Mouse (Mus musculus): ENCODE data around the gene 3110082J24Rik. TPM values are rescaled to one million over a fixed set of nuclear protein-coding genes. Genes with fewer than 3 reads are reported as not detected.

3110082J24Rik gene
- total RNA-seq (2012; rRNA removed), result not detected in 2 replicates
- not detected for polyA plus RNA-seq (2012; ENCODE audit: insufficient read depth in 1 of 2, insufficient read length in 2 of 2, low read depth in 1 of 2, low replicate concordance in 2 of 2, missing spikeins in 1 of 2)

DNA sequence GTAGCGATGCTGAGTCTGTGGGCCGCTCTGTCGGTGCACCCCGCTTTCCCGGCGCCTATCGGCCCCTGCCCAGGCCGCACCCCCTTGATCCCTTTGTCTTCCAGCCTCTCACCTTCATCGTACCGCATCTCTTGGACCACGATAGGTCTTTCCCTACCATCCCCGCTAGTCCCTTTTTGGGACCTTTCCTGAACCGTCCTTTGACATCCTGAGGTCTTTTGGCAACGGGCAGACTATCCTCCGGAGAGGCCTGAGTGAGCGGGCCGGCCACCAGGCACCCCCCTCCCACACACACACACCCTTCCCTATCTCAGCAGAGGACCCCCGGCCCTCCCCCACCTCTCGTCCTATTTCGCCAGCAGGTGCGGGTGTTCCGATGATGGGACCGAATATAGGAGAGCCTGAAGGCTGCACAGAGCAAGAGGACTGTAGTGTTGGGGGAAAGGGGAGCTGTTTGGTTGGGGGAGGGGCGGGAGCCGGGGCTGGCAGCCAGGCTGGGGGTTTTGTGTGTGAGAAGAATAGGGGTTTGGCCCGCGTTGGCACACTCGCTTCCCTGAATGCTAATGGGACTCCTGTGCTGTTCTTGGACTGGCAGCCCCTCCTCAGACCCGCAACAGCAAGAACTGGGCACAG, at the start of gene 3110082J24Rik:
Gene 3110082J24Rik (minus strand): TSS at position 419 of the 633 bp plus-strand sequence.
- no peak for DNase-seq (ENCODE audit: low read depth, low spot score)
- Histone ChIP-seq H3K9me3 (replicated peaks; ENCODE audit: insufficient read depth, low read length) (no peaks in the 10 kb centered on the region), H3K79me2 (ENCODE audit: control insufficient read depth, insufficient read depth, low read length, poor library complexity) (no peaks in the 10 kb centered on the region), H3K9ac (ENCODE audit: control insufficient read depth, low read depth, low read length, poor library complexity, severe bottlenecking) (no peak within 1 kb of the TSS), H3K4me3 (ENCODE audit: control insufficient read depth in 1 of 2, insufficient read depth in 1 of 2, low read depth in 2 of 2, low read length in 2 of 2) (no peak within 1 kb of the TSS), H3K27me3 (ENCODE audit: control insufficient read depth in 1 of 2, insufficient read depth in 2 of 2, low read length in 2 of 2) (no peaks in the 10 kb centered on the region; a peak in 1 of 4 replicates), H3K27ac (ENCODE audit: control insufficient read depth, low read depth, low read length) (no peak within 1 kb of the TSS), H3K4me1 (ENCODE audit: control insufficient read depth in 1 of 2, insufficient read depth in 2 of 2, low read length in 2 of 2) (no peaks in the 10 kb centered on the region), H3K36me3 (ENCODE audit: control insufficient read depth in 1 of 2, insufficient read depth in 2 of 2, low read length in 2 of 2) (no peaks in the 10 kb centered on the region)
- TF ChIP-seq MAFK (IDR thresholded peaks at IDR 0.05; ENCODE audit: borderline replicate concordance, low read depth, low read length) (no peak), CTCF (IDR thresholded peaks at IDR 0.05 in 2 of 3, conservative IDR thresholded peaks at IDR 0.05 in 1 of 3; ENCODE audit: control insufficient read depth in 1 of 3, insufficient read depth in 1 of 3, low read depth in 2 of 3, low read length in 3 of 3, poor library complexity in 1 of 3, severe bottlenecking in 1 of 3) (no peak), USF1 (IDR thresholded peaks at IDR 0.05; ENCODE audit: low read depth, low read length) (no peak), POLR2AphosphoS2 (IDR thresholded peaks at IDR 0.05; ENCODE audit: low read length) (no peak), ELF1 (IDR thresholded peaks at IDR 0.05; ENCODE audit: low read depth, low read length) (no peak)

- H3K27me3 ChIP-seq (ENCODE audit: control insufficient read depth in 1 of 2, insufficient read depth in 2 of 2, low read length in 2 of 2), result no peaks in the 10 kb centered on the region
- peak overlapping the region; percentile 91 for H3K27ac ChIP-seq (ENCODE audit: control insufficient read depth, low read depth, low read length)
- peaks cover 7 to 11% of the 10 kb centered on the region in 2 experiments for H3K4me1 ChIP-seq (ENCODE audit: control insufficient read depth in 1 of 2, insufficient read depth in 2 of 2, low read length in 2 of 2)
- no peaks in the 10 kb centered on the region for H3K9me3 ChIP-seq (replicated peaks; ENCODE audit: insufficient read depth, low read length)
- H3K4me3 ChIP-seq (ENCODE audit: control insufficient read depth in 1 of 2, insufficient read depth in 1 of 2, low read depth in 2 of 2, low read length in 2 of 2), result peak overlapping the region; percentile 68 to 88
- H3K36me3 ChIP-seq (ENCODE audit: control insufficient read depth in 1 of 2, insufficient read depth in 2 of 2, low read length in 2 of 2), result peaks cover 0 to 33% of the 10 kb centered on the region in 2 experiments; a peak in 2 of 4 replicates
- H3K9ac ChIP-seq (ENCODE audit: control insufficient read depth, low read depth, low read length, poor library complexity, severe bottlenecking), result peak overlapping the region; percentile 92
- no peak for DNase-seq (ENCODE audit: low read depth, low spot score)
- H3K79me2 ChIP-seq (ENCODE audit: control insufficient read depth, insufficient read depth, low read length, poor library complexity), result peaks cover 55% of the 10 kb centered on the region
- TF ChIP-seq BHLHE40 (IDR thresholded peaks at IDR 0.05; ENCODE audit: borderline replicate concordance, low read depth, low read length) (no peak), MAZ (IDR thresholded peaks at IDR 0.05; ENCODE audit: low read depth, low read length) (no peak), POLR2A (IDR thresholded peaks at IDR 0.05; ENCODE audit: control insufficient read depth in 1 of 2, insufficient read depth in 1 of 2, low read depth in 1 of 2, low read length in 2 of 2, poor library complexity in 1 of 2) (peak in 1 of 2 experiments; percentile 23; a peak in 1 of 4 replicates), KAT2A (conservative IDR thresholded peaks at IDR 0.05; ENCODE audit: low read depth, low read length) (no peak), EP300 (IDR thresholded peaks at IDR 0.05; ENCODE audit: low read depth in 1 of 2, low read length in 2 of 2) (0 out of 4 replicates have a peak, but pooled peaks of 1 of the 2 experiments have one; percentile 2), MYB (IDR thresholded peaks at IDR 0.05; ENCODE audit: low read depth, low read length) (no peak), NELFE (IDR thresholded peaks at IDR 0.05; ENCODE audit: low read depth, low read length) (no peak), GATA1 (IDR thresholded peaks at IDR 0.05; ENCODE audit: low read depth, low read length) (no peak), ZMIZ1 (IDR thresholded peaks at IDR 0.05; ENCODE audit: low read depth, low read length) (peak; percentile 13), MXI1 (IDR thresholded peaks at IDR 0.05; ENCODE audit: low read depth, low read length) (no peak; the same call in 1 of the 2 replicates), TCF12 (IDR thresholded peaks at IDR 0.05; ENCODE audit: low read depth, low read length) (no peak), MAX (IDR thresholded peaks at IDR 0.05; ENCODE audit: low read length) (no peak)
These were observed 49.5 kb upstream of the 3110082J24Rik start for GRCm38 (mm10) chr5:30155395-30155792.
